Mouse (Mus musculus): Measurements from ENCODE around the gene Vps72. TPM values are rescaled to one million over a fixed set of nuclear protein-coding genes. Genes with fewer than 3 reads are reported as not detected.

The Vps72 gene
- polyA plus RNA-seq, 1 experiment from 2014 or later: 251 TPM

Small RNAs within 50 kb of the gene (microRNA-seq; reads per million reads assigned to microRNA genes)
- not detected for gene Mir8099-1

Other genes starting within 250 kb of the Vps72 start
- 307 TPM in 2 replicates for gene Psmb4, start 224.1 kb upstream of the Vps72 start, polyA plus RNA-seq (2016; fragmentation: Nextera tagmentation; extraction: Ambion mirVana)
- 4.4 and 4.6 TPM in 2 replicates for gene Selenbp1, start 178.0 kb upstream of the Vps72 start, polyA plus RNA-seq (2016; fragmentation: Nextera tagmentation; extraction: Ambion mirVana)
- 6.6 and 8.4 TPM in 2 replicates for gene Rfx5, start 156.9 kb upstream of the Vps72 start, polyA plus RNA-seq (2016; fragmentation: Nextera tagmentation; extraction: Ambion mirVana)
- gene Pi4kb, start 136.3 kb upstream of the Vps72 start, polyA plus RNA-seq (2016; fragmentation: Nextera tagmentation; extraction: Ambion mirVana): 23.0 and 25.7 TPM in 2 replicates
- 40.2 and 41.3 TPM in 2 replicates for gene Zfp687, start 95.6 kb upstream of the Vps72 start, polyA plus RNA-seq (2016; fragmentation: Nextera tagmentation; extraction: Ambion mirVana)
- gene Psmd4, start 68.4 kb upstream of the Vps72 start, polyA plus RNA-seq (2016; fragmentation: Nextera tagmentation; extraction: Ambion mirVana): 277 and 293 TPM in 2 replicates
- 18.3 and 20.5 TPM in 2 replicates for gene Pip5k1a, start 4.1 kb upstream of the Vps72 start, polyA plus RNA-seq (2016; fragmentation: Nextera tagmentation; extraction: Ambion mirVana)
- gene Tmod4, start 13.5 kb downstream of the Vps72 start, polyA plus RNA-seq (2016; fragmentation: Nextera tagmentation; extraction: Ambion mirVana): 0.84 and 0.89 TPM in 2 replicates
- gene Scnm1, start 23.0 kb downstream of the Vps72 start, polyA plus RNA-seq (2016; fragmentation: Nextera tagmentation; extraction: Ambion mirVana): 86.7 and 94.8 TPM in 2 replicates
- 22.5 and 24.4 TPM in 2 replicates for gene Lysmd1, start 23.1 kb downstream of the Vps72 start, polyA plus RNA-seq (2016; fragmentation: Nextera tagmentation; extraction: Ambion mirVana)
- gene Tnfaip8l2, start 31.3 kb downstream of the Vps72 start, polyA plus RNA-seq (2016; fragmentation: Nextera tagmentation; extraction: Ambion mirVana): 2.5 and 3.3 TPM in 2 replicates
- 45.1 and 56.8 TPM in 2 replicates for gene Sema6c, start 49.4 kb downstream of the Vps72 start, polyA plus RNA-seq (2016; fragmentation: Nextera tagmentation; extraction: Ambion mirVana)
- gene Gabpb2, start 106.9 kb downstream of the Vps72 start, polyA plus RNA-seq (2016; fragmentation: Nextera tagmentation; extraction: Ambion mirVana): 11.0 and 11.6 TPM in 2 replicates
- 91.0 and 93.9 TPM in 2 replicates for gene Cdc42se1, start 117.7 kb downstream of the Vps72 start, polyA plus RNA-seq (2016; fragmentation: Nextera tagmentation; extraction: Ambion mirVana)
- 101 and 106 TPM in 2 replicates for gene Mllt11, start 121.1 kb downstream of the Vps72 start, polyA plus RNA-seq (2016; fragmentation: Nextera tagmentation; extraction: Ambion mirVana)
- 0.26 TPM in 1 of 2 replicates, not detected in the other for gene Gm128, start 130.6 kb downstream of the Vps72 start, polyA plus RNA-seq (2016; fragmentation: Nextera tagmentation; extraction: Ambion mirVana)
- gene Bnipl, start 140.2 kb downstream of the Vps72 start, polyA plus RNA-seq (2016; fragmentation: Nextera tagmentation; extraction: Ambion mirVana): 0.33 and 0.38 TPM in 2 replicates
- gene Mindy1, start 170.3 kb downstream of the Vps72 start, polyA plus RNA-seq (2016; fragmentation: Nextera tagmentation; extraction: Ambion mirVana): 46.6 and 47.6 TPM in 2 replicates
- 33.1 and 35.7 TPM in 2 replicates for gene Prune1, start 171.1 kb downstream of the Vps72 start, polyA plus RNA-seq (2016; fragmentation: Nextera tagmentation; extraction: Ambion mirVana)
- gene Anxa9, start 196.2 kb downstream of the Vps72 start, polyA plus RNA-seq (2016; fragmentation: Nextera tagmentation; extraction: Ambion mirVana): 1.0 and 1.1 TPM in 2 replicates
- 101 and 109 TPM in 2 replicates for gene Cers2, start 203.8 kb downstream of the Vps72 start, polyA plus RNA-seq (2016; fragmentation: Nextera tagmentation; extraction: Ambion mirVana)
- gene Setdb1, start 246.2 kb downstream of the Vps72 start, polyA plus RNA-seq (2016; fragmentation: Nextera tagmentation; extraction: Ambion mirVana): 60.2 and 62.3 TPM in 2 replicates